Mouse (Mus musculus): ENCODE measurements around the gene Mrpl12. TPM values are rescaled to one million over a fixed set of nuclear protein-coding genes. Genes with fewer than 3 reads are reported as not detected.

The Mrpl12 gene
- polyA plus RNA-seq, 1 experiment from 2014 or later, result 126 TPM

- 85% methylated on average over 5 of the region's 5 CpGs for WGBS
- H3K27ac ChIP-seq, result no peak overlapping the region
- ATAC-seq (ENCODE audit: insufficient number of reproducible peaks, insufficient read depth, low FRiP score, low TSS enrichment), result no peak
- H3K4me1 ChIP-seq, result no peaks in the 10 kb centered on the region
- H3K36me3 ChIP-seq, result peaks cover 49% of the 10 kb centered on the region
- no peak overlapping the region for H3K4me2 ChIP-seq (replicated peaks)
- H3K27me3 ChIP-seq, result no peaks in the 10 kb centered on the region
- H3K9ac ChIP-seq, result no peak overlapping the region
- H3K4me3 ChIP-seq, result no peak overlapping the region
- H3K9me3 ChIP-seq, result no peaks in the 10 kb centered on the region
These were observed 14.5 kb downstream of the Mrpl12 start for GRCm38 (mm10) chr11:120498891-120499290.

GRCm38 (mm10) chr11:120499894-120500293 is 15.5 kb downstream of the Mrpl12 start:
- Histone ChIP-seq H3K27ac (no peak overlapping the region), H3K9ac (no peak overlapping the region), H3K9me3 (no peaks in the 10 kb centered on the region), H3K4me3 (no peak overlapping the region), H3K27me3 (no peaks in the 10 kb centered on the region), H3K4me1 (no peaks in the 10 kb centered on the region), H3K4me2 (replicated peaks) (no peak overlapping the region), H3K36me3 (peaks cover 44% of the 10 kb centered on the region)
- ATAC-seq (ENCODE audit: insufficient number of reproducible peaks, insufficient read depth, low FRiP score, low TSS enrichment), result no peak
- 83% methylated on average over 6 of the region's 6 CpGs for WGBS

GRCm38 (mm10) chr11:120500357-120500756 is 15.9 kb downstream of the Mrpl12 start:
- Histone ChIP-seq H3K4me2 (replicated peaks) (no peak overlapping the region), H3K36me3 (peaks cover 39% of the 10 kb centered on the region), H3K27ac (no peak overlapping the region), H3K4me1 (no peaks in the 10 kb centered on the region), H3K9ac (no peak overlapping the region), H3K9me3 (no peaks in the 10 kb centered on the region), H3K27me3 (no peaks in the 10 kb centered on the region), H3K4me3 (no peak overlapping the region)
- ATAC-seq (ENCODE audit: insufficient number of reproducible peaks, insufficient read depth, low FRiP score, low TSS enrichment), result no peak
- WGBS, result 18% methylated on average over 3 of the region's 3 CpGs

GRCm38 (mm10) chr11:120501018-120501417 is 16.6 kb downstream of the Mrpl12 start:
- Histone ChIP-seq H3K4me2 (replicated peaks) (no peak overlapping the region), H3K36me3 (peaks cover 34% of the 10 kb centered on the region), H3K9ac (no peak overlapping the region), H3K9me3 (no peaks in the 10 kb centered on the region), H3K4me3 (no peak overlapping the region), H3K4me1 (no peaks in the 10 kb centered on the region), H3K27me3 (no peaks in the 10 kb centered on the region), H3K27ac (no peak overlapping the region)
- no peak for ATAC-seq (ENCODE audit: insufficient number of reproducible peaks, insufficient read depth, low FRiP score, low TSS enrichment)
- WGBS, result 57% methylated on average over 6 of the region's 6 CpGs

DNA sequence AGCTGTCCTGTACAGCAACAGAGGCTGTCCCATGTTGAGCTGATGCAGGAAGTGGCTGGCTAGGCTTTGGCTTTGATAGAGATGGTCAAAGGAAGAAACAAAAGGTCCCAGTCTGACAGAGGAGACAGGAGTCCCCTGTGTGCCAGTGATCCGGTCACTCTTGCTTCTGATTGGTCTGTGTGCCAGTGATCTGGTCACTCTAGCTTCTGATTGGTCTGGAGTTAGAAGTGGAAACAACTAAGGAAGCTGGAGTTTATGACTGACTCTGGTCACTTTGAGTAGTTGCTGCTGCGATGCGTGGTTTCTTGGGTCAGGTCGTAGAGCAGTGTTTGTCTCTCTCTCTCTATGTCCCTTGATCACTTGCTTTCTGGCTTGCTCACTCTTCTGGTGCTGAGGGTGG is 17.3 kb downstream of the Mrpl12 start:
- H3K4me3 ChIP-seq, result no peak overlapping the region

GRCm38 (mm10) chr11:120505661-120506060 is 21.2 kb downstream of the Mrpl12 start:
- 81% methylated on average over 3 of the region's 3 CpGs for WGBS

More for the DNA sequence above, 17.3 kb downstream of the Mrpl12 start:
- Histone ChIP-seq H3K27ac (no peak overlapping the region), H3K27me3 (no peaks in the 10 kb centered on the region), H3K4me1 (no peaks in the 10 kb centered on the region), H3K36me3 (peaks cover 27% of the 10 kb centered on the region), H3K4me2 (replicated peaks) (no peak overlapping the region), H3K9ac (no peak overlapping the region), H3K9me3 (no peaks in the 10 kb centered on the region)
- no peak for ATAC-seq (ENCODE audit: insufficient number of reproducible peaks, insufficient read depth, low FRiP score, low TSS enrichment)
- 87% methylated on average over 4 of the region's 4 CpGs for WGBS

GRCm38 (mm10) chr11:120506899-120507298 is 22.5 kb downstream of the Mrpl12 start:
- no peaks in the 10 kb centered on the region for H3K36me3 ChIP-seq
- H3K9me3 ChIP-seq, result no peaks in the 10 kb centered on the region
- H3K27ac ChIP-seq, result no peak overlapping the region
- no peaks in the 10 kb centered on the region for H3K27me3 ChIP-seq
- peaks cover 6% of the 10 kb centered on the region for H3K4me1 ChIP-seq
- WGBS, result 70% methylated on average over 4 of the region's 4 CpGs
- no peak overlapping the region for H3K9ac ChIP-seq
- no peak overlapping the region for H3K4me3 ChIP-seq
- H3K4me2 ChIP-seq (replicated peaks), result no peak overlapping the region
- ATAC-seq (ENCODE audit: insufficient number of reproducible peaks, insufficient read depth, low FRiP score, low TSS enrichment), result no peak

More at GRCm38 (mm10) chr11:120505661-120506060, 21.2 kb downstream of the Mrpl12 start:
- Histone ChIP-seq H3K4me1 (peaks cover 5% of the 10 kb centered on the region), H3K27me3 (no peaks in the 10 kb centered on the region), H3K4me2 (replicated peaks) (no peak overlapping the region), H3K4me3 (no peak overlapping the region), H3K9me3 (no peaks in the 10 kb centered on the region), H3K27ac (no peak overlapping the region), H3K36me3 (no peaks in the 10 kb centered on the region), H3K9ac (no peak overlapping the region)
- no peak for ATAC-seq (ENCODE audit: insufficient number of reproducible peaks, insufficient read depth, low FRiP score, low TSS enrichment)

DNA sequence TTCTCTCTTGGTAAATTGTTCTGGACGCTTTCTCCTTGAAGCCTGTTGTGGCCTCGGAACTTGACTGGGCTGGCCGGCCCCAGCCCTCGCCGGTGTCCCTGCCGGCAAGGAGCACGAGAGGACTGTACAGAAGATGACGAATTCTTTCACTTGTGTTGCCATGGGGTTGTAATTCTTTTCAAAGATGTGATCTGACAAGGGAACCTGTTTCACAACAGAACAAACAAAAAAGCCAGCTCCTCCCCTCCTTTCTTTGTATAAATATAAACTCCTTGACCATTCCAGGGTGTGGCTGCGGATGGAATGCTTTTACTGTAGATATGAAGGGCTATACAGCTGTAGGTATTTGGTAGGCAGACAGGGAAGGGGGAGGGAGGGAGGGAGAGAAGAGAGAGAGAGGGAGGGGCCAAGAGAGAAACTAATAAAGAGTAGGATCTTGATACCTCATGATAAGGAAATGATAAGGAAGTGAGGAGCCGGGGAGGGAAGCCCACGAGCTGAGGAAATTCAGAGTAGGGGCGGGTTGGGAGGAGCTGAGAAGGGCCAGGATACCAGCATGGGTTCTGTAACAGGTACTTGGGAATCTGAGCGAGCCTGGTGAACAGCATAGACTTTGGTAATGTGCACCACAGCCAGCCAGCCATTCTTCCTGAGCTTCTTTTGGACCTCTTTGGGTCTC is 23.3 kb downstream of the Mrpl12 start:
- H3K9me3 ChIP-seq, result no peaks in the 10 kb centered on the region
- no peak overlapping the region for H3K9ac ChIP-seq
- H3K27ac ChIP-seq, result no peak overlapping the region
- no peaks in the 10 kb centered on the region for H3K36me3 ChIP-seq
- H3K4me3 ChIP-seq, result no peak overlapping the region
- 81% methylated on average over 13 of the region's 13 CpGs for WGBS
- no peak for ATAC-seq (ENCODE audit: insufficient number of reproducible peaks, insufficient read depth, low FRiP score, low TSS enrichment)
- no peaks in the 10 kb centered on the region for H3K27me3 ChIP-seq
- H3K4me1 ChIP-seq, result peaks cover 6% of the 10 kb centered on the region
- H3K4me2 ChIP-seq (replicated peaks), result no peak overlapping the region

GRCm38 (mm10) chr11:120508290-120508870 is 24.0 kb downstream of the Mrpl12 start:
- H3K27me3 ChIP-seq, result no peaks in the 10 kb centered on the region
- 89% methylated on average over 9 of the region's 9 CpGs for WGBS
- no peaks in the 10 kb centered on the region for H3K9me3 ChIP-seq
- H3K4me3 ChIP-seq, result no peak overlapping the region
- no peaks in the 10 kb centered on the region for H3K36me3 ChIP-seq
- peaks cover 6% of the 10 kb centered on the region for H3K4me1 ChIP-seq
- no peak overlapping the region for H3K27ac ChIP-seq
- no peak overlapping the region for H3K4me2 ChIP-seq (replicated peaks)
- no peak overlapping the region for H3K9ac ChIP-seq
- ATAC-seq (ENCODE audit: insufficient number of reproducible peaks, insufficient read depth, low FRiP score, low TSS enrichment), result no peak

DNA sequence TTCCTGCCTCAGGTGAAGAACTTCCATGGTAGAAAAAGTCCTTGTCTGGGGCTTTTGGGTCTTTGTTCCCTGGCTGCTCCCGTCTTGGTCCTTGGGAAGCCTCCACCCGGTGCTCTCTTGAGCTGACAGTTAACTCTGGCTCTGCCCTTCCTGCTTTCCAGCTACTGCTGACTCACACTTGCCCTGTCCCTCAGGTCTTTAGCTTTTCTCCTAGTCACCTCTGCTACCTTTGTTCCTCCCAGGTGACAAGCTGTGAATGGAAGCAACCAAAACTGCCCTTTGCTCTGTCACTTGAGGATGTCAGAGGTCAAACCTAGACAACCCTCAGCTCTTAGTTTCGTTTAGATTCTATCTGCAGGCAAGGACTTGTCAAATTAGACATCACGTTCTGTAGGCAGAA is 25.5 kb downstream of the Mrpl12 start:
- H3K4me3 ChIP-seq, result no peak overlapping the region
- no peaks in the 10 kb centered on the region for H3K36me3 ChIP-seq
- no peaks in the 10 kb centered on the region for H3K27me3 ChIP-seq
- WGBS, result 29% methylated on average over 4 of the region's 4 CpGs
- H3K4me2 ChIP-seq (replicated peaks), result peak overlapping the region; percentile 46; the same call in 1 of the 2 replicates
- no peaks in the 10 kb centered on the region for H3K9me3 ChIP-seq
- no peak for ATAC-seq (ENCODE audit: insufficient number of reproducible peaks, insufficient read depth, low FRiP score, low TSS enrichment)
- H3K27ac ChIP-seq, result peak overlapping the region; percentile 63
- no peak overlapping the region for H3K9ac ChIP-seq
- H3K4me1 ChIP-seq, result peaks cover 6% of the 10 kb centered on the region

GRCm38 (mm10) chr11:120510375-120511030 is 26.1 kb downstream of the Mrpl12 start:
- H3K9ac ChIP-seq, result peak overlapping the region; percentile 21; the same call in 1 of the 2 replicates
- no peak for ATAC-seq (ENCODE audit: insufficient number of reproducible peaks, insufficient read depth, low FRiP score, low TSS enrichment)
- H3K4me1 ChIP-seq, result peaks cover 6% of the 10 kb centered on the region
- H3K9me3 ChIP-seq, result no peaks in the 10 kb centered on the region
- WGBS, result 4% methylated on average over 16 of the region's 16 CpGs
- H3K4me3 ChIP-seq, result 0 out of 2 replicates have a peak overlapping the region, but pooled peaks have one; percentile 12
- H3K4me2 ChIP-seq (replicated peaks), result peak overlapping the region; percentile 46
- H3K36me3 ChIP-seq, result no peaks in the 10 kb centered on the region
- no peaks in the 10 kb centered on the region for H3K27me3 ChIP-seq
- H3K27ac ChIP-seq, result peak overlapping the region; percentile 63

All from embryonic facial prominence, embryonic 12.5 days (tissue).